Mouse (Mus musculus): ENCODE data around the gene Ltk. TPM values are rescaled to one million over a fixed set of nuclear protein-coding genes. Genes with fewer than 3 reads are reported as not detected.
A peak's percentile ranks its signal among the peaks of the same experiment; 100 is the strongest.

Gene Ltk
- total and polyA plus RNA-seq, 2 experiments: 0.66 TPM; not detected in 1

- H3K27ac ChIP-seq (replicated peaks; ENCODE audit: insufficient read depth, low read depth, low read length): no peak overlapping the region
- no peak overlapping the region for H3K9ac ChIP-seq (ENCODE audit: low read depth, low read length)
- 0 out of 2 replicates have a peak, but pooled peaks cover 2% of the 10 kb centered on the region for H3K4me1 ChIP-seq (ENCODE audit: control insufficient read depth, insufficient read depth, low read length)
- TF ChIP-seq POLR2A (IDR thresholded peaks at IDR 0.05; ENCODE audit: extremely low read depth, insufficient read depth, low read length) (no peak), CTCF (IDR thresholded peaks at IDR 0.05; ENCODE audit: low read depth, low read length) (no peak)
- no peak overlapping the region for H3K4me3 ChIP-seq (ENCODE audit: insufficient read depth, low read depth, low read length)
- peaks cover 9% of the 10 kb centered on the region for H3K27me3 ChIP-seq (ENCODE audit: control insufficient read depth, insufficient read depth, low read length)
- WGBS: 84% methylated on average over 6 of the region's 6 CpGs
- DNase-seq (ENCODE audit: extremely low read depth, low read depth, low spot score): no peak
- no peaks in the 10 kb centered on the region for H3K36me3 ChIP-seq (ENCODE audit: control insufficient read depth, insufficient read depth, low read length)
- H3K79me2 ChIP-seq (ENCODE audit: control insufficient read depth, insufficient read depth, low read length): no peaks in the 10 kb centered on the region
Observed at GRCm38 (mm10) chr2:119803618-119804274, 43.5 kb upstream of the Ltk start.

GRCm38 (mm10) chr2:119802767-119803617 lies 42.8 kb upstream of the Ltk start:
- 92% methylated on average over 10 of the region's 10 CpGs for WGBS
- Histone ChIP-seq H3K27ac (replicated peaks; ENCODE audit: insufficient read depth, low read depth, low read length) (no peak overlapping the region), H3K4me3 (ENCODE audit: insufficient read depth, low read depth, low read length) (no peak overlapping the region), H3K4me1 (ENCODE audit: control insufficient read depth, insufficient read depth, low read length) (peaks cover 2% of the 10 kb centered on the region; the same call in 1 of the 2 replicates), H3K9ac (ENCODE audit: low read depth, low read length) (no peak overlapping the region), H3K79me2 (ENCODE audit: control insufficient read depth, insufficient read depth, low read length) (no peaks in the 10 kb centered on the region), H3K36me3 (ENCODE audit: control insufficient read depth, insufficient read depth, low read length) (no peaks in the 10 kb centered on the region), H3K27me3 (ENCODE audit: control insufficient read depth, insufficient read depth, low read length) (peaks cover 9% of the 10 kb centered on the region)
- TF ChIP-seq POLR2A (IDR thresholded peaks at IDR 0.05; ENCODE audit: extremely low read depth, insufficient read depth, low read length) (no peak), CTCF (IDR thresholded peaks at IDR 0.05; ENCODE audit: low read depth, low read length) (no peak)
- DNase-seq (ENCODE audit: extremely low read depth, low read depth, low spot score): no peak

- H3K36me3 ChIP-seq (ENCODE audit: control insufficient read depth, insufficient read depth, low read length): no peaks in the 10 kb centered on the region
- no peak for TF ChIP-seq CTCF (IDR thresholded peaks at IDR 0.05; ENCODE audit: low read depth, low read length)
- no peak for TF ChIP-seq POLR2A (IDR thresholded peaks at IDR 0.05; ENCODE audit: extremely low read depth, insufficient read depth, low read length)
- no peak for DNase-seq (ENCODE audit: extremely low read depth, low read depth, low spot score)
- no peak overlapping the region for H3K27ac ChIP-seq (replicated peaks; ENCODE audit: insufficient read depth, low read depth, low read length)
- H3K79me2 ChIP-seq (ENCODE audit: control insufficient read depth, insufficient read depth, low read length): no peaks in the 10 kb centered on the region
- H3K27me3 ChIP-seq (ENCODE audit: control insufficient read depth, insufficient read depth, low read length): peaks cover 14% of the 10 kb centered on the region
- WGBS: 87% methylated on average over 15 of the region's 15 CpGs
- peaks cover 2% of the 10 kb centered on the region; the same call in 1 of the 2 replicates for H3K4me1 ChIP-seq (ENCODE audit: control insufficient read depth, insufficient read depth, low read length)
- no peak overlapping the region for H3K4me3 ChIP-seq (ENCODE audit: insufficient read depth, low read depth, low read length)
- no peak overlapping the region for H3K9ac ChIP-seq (ENCODE audit: low read depth, low read length)
Observed at GRCm38 (mm10) chr2:119800876-119801846, 40.9 kb upstream of the Ltk start.

- H3K9ac ChIP-seq (ENCODE audit: low read depth, low read length): peak overlapping the region; percentile 79
- peak overlapping the region; percentile 62; the same call in 1 of the 2 replicates for H3K4me3 ChIP-seq (ENCODE audit: insufficient read depth, low read depth, low read length)
- no peak overlapping the region for H3K27ac ChIP-seq (replicated peaks; ENCODE audit: insufficient read depth, low read depth, low read length)
- WGBS: 9% methylated on average over 23 of the region's 27 CpGs
- H3K4me1 ChIP-seq (ENCODE audit: control insufficient read depth, insufficient read depth, low read length): peaks cover 2% of the 10 kb centered on the region; the same call in 1 of the 2 replicates
- TF ChIP-seq POLR2A (IDR thresholded peaks at IDR 0.05; ENCODE audit: extremely low read depth, insufficient read depth, low read length) (no peak), CTCF (IDR thresholded peaks at IDR 0.05; ENCODE audit: low read depth, low read length) (no peak)
- no peak for DNase-seq (ENCODE audit: extremely low read depth, low read depth, low spot score)
- H3K79me2 ChIP-seq (ENCODE audit: control insufficient read depth, insufficient read depth, low read length): no peaks in the 10 kb centered on the region
- no peaks in the 10 kb centered on the region for H3K36me3 ChIP-seq (ENCODE audit: control insufficient read depth, insufficient read depth, low read length)
- H3K27me3 ChIP-seq (ENCODE audit: control insufficient read depth, insufficient read depth, low read length): peaks cover 14% of the 10 kb centered on the region
Observed at GRCm38 (mm10) chr2:119799961-119800550, 39.8 kb upstream of the Ltk start.

Data from liver, adult 2 months (tissue).